Mouse (Mus musculus) lung, postnatal 0 days (tissue): ENCODE results near the gene Pou2f3.

Source experiments
- CTCF ChIP-seq: IDR thresholded peaks from 2 replicates; pipeline ENCODE4 v1.5.1; 2016; ENCODE audit warnings: antibody characterized with exemption, mild to moderate bottlenecking
- EP300 ChIP-seq: IDR thresholded peaks from 2 replicates; pipeline ENCODE4 v1.6.1; 2016; ENCODE audit warnings: antibody characterized with exemption, mild to moderate bottlenecking, control low read depth

DNA sequence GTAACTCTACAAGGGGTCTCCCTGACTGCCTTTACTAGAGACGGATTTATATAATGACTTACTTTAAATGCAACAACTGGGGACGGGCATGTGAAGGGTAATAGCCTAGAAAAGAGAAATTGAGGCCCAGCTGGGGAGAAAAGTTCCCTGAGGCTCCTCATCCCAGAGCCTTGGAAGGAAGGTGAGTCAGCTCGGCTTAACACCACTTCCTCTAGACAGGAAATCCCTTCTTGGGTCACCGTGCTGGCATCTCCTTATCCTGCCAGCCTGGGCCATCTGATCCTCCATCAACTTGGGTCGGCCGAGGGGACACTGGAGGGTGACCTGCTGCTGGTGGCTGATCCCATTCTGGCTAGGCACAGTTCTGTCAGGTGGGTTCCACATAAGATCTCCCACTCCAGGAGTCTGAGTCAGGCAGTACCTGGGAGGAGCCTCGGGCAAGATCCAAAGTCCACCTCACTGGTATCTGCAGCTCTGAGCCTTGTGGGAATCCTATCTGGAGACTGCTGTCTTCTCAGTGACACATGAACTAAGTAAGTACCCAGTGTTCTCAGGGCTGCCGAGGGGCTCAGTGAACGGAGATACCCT is 16.5 kb upstream of the Pou2f3 start:
- TF ChIP-seq CTCF (no peak), EP300 (no peak)
